Mouse (Mus musculus): ENCODE measurements around the gene Ung.

GRCm38 (mm10) chr5:114146028-114146888, 16.1 kb downstream of the Ung start, which contains the start of gene Acacb:
- TF ChIP-seq POLR2A (IDR thresholded peaks at IDR 0.05; ENCODE audit: low read depth, low read length) (no peak), CTCF (IDR thresholded peaks at IDR 0.05; ENCODE audit: extremely low read depth, insufficient read depth, insufficient read length, insufficient replicate concordance) (no peak)

Measured in spleen, adult 2 months (tissue).